Mouse (Mus musculus) layer of hippocampus, adult 2 months (tissue): ENCODE measurements at regions not wholly inside any gene's neighbourhood (a gene's known extent, or its start where the extent isn't known, plus 50 kb on each side); places are given as distances from the start of the nearest gene placed in this dataset.

ENCODE experiments used
- DNase-seq, 2 experiments: peaks; one replicate each; pipeline ENCODE4 v3.0.0; 2022; ENCODE audit warnings: low spot score in 2 of 2
- H3K27ac ChIP-seq: fragments of 200-600 bp; 2 replicates; pipeline ENCODE4 v1.8.1; 2022
- H3K4me3 ChIP-seq: fragments of 200-600 bp; 2 replicates; pipeline ENCODE4 v1.8.1; 2022; ENCODE audit warnings: mild to moderate bottlenecking
- CTCF ChIP-seq: fragments of 200-600 bp; conservative IDR thresholded peaks from 2 replicates; pipeline ENCODE4 v1.8.1; 2022; ENCODE audit warnings: antibody characterized with exemption, mild to moderate bottlenecking, moderate library complexity

DNA sequence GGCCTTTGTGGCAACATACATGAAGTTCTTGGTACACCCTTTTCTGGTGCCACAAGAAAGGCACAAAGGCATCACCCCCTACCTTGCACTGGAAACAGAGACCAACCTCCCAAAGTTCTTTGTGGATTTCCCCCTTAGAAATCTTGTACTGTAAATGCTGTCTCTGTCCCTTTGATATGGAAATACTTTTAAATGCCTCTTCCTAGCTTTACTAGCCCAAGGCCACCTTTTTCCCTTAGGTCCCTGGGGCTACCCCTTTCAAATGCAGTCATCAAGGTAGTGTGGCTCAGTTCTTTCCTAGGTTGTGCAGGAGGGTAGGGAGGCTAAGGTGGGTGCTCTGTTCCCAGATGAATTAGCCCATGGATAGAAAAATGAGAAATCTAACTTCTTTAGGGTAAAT, 2587.9 kb upstream of the Gm7489 start:
- H3K4me3 ChIP-seq, result no peak overlapping the region
- no peak for TF ChIP-seq CTCF
- DNase-seq, result no peak
- no peak overlapping the region for H3K27ac ChIP-seq

DNA sequence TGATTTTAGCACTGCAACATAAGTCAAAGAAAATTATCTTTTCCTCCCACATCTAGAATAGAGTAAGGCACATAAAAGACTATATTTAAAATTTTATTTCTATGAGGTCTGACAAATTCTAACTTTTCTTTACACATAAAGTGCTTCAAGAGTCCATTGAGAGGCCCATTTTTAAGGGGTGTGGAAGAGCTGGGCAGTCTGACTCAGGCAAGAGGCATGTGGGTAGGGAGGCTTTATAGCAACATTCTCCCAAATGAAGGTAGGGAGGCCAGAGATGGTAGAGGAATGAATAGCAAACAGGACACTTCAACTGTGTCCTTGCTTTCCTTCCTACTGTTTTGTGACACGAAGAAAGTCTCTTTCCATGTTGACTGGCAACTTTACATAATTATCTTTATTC, 2566.6 kb upstream of the Gm7489 start:
- no peak for DNase-seq
- TF ChIP-seq CTCF, result no peak
- Histone ChIP-seq H3K27ac (no peak overlapping the region), H3K4me3 (no peak overlapping the region)

DNA sequence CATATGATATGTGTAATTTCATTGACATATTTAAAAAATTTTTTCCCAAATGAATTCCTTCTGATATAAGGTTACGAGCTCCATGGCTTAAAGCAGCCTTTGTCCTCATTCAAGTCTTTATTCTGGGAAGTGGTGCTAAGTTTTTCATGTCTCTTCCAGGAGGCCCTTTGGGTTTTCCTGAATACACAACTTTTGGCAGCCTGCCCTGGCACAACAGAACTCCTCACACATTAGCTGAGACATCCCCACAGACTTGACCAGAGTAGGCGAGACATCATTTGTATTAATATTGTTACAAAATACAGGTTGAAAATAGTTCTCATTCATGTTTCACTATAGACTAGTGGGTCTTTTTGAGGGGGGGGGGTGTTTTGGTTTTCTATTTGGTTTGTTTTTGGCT, 2565.9 kb upstream of the Gm7489 start:
- TF ChIP-seq CTCF, result no peak
- DNase-seq, result no peak
- Histone ChIP-seq H3K4me3 (no peak overlapping the region), H3K27ac (no peak overlapping the region)

DNA sequence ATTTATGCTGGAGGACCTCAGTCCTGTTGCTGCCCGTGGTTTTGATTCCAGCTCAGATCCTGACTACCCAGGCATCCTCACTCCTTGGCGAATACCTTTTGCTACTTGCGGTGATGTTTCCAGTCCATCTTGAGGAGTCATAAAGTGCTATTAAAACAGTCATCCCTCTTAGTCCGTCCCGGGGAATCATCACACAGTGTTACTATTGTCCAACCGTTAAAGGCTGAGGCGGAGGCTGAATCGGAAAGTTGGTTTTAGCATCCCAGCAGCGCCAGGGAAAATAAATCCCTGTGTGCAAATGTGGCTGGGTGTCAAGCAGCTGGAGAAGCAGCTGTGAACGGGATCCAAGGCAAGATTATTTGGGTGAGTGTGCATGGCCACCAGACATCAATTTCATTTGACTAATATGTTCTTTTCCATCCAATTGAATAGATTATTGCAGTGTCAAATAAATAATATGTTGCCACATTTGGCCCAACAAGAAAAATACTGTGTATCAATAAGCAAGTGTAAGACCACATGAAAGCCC, 2564.3 kb upstream of the Gm7489 start:
- DNase-seq, result no peak
- Histone ChIP-seq H3K27ac (no peak overlapping the region), H3K4me3 (no peak overlapping the region)
- no peak for TF ChIP-seq CTCF

DNA sequence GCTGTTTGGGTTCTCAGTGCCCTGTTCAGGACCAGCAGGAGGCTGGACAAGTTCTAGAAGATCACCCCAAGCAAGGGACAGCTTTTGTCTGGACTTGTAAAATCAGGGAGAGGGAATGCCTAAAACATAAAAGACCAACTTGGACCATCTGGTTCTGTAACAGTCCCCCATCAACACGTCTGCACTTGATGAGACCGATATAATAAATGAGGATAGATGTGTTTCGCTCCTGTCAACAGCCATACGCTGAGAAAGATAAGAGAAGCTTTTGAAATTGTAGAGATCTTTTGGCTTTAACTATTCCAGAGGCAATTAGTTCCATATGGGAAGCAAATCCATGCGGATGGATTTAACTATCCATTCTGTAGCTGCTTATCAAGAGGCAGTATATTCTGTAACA, 2561.4 kb upstream of the Gm7489 start:
- H3K27ac ChIP-seq, result no peak overlapping the region
- H3K4me3 ChIP-seq, result no peak overlapping the region
- DNase-seq, result no peak
- TF ChIP-seq CTCF, result no peak

DNA sequence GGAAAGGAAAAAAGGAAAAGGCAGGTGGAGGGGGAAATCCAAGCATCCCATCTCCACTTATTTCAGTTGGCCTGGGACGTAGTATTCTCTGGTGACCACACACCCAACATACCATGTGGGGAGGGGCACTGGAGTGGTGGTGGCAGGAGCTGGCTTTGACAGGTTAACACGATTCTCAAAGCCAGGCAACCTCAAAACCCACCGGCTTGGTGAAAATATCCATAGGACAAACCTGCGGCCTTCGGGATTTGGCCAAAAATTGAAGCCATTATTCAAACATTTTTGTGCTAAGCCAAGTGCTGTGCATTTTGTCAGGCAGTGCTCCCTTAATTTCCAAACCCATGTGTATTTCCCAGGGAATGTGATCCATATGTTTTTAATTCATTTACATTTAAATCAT, 2560.5 kb upstream of the Gm7489 start:
- DNase-seq, result no peak
- Histone ChIP-seq H3K4me3 (no peak overlapping the region), H3K27ac (no peak overlapping the region)
- TF ChIP-seq CTCF, result no peak

DNA sequence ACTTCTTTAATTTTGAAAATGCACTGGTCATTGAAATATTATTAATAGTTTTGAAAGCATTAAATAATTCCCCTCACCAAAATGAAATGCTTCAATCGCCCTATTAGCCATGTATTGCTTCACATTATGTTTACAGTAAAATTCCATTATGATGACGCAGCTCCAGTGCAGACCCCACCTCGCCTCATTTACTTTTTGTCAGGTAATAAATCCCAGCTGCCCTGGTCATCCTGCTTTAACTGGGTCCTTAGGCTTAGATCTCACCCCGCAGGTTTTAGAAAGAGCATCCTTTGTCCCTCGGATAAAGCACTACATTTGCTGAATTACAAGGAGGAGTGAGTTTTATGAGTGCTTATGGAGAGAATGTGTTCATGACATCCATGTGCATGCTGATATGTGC, 2557.0 kb upstream of the Gm7489 start:
- H3K4me3 ChIP-seq, result no peak overlapping the region
- no peak for DNase-seq
- no peak overlapping the region for H3K27ac ChIP-seq
- no peak for TF ChIP-seq CTCF

DNA sequence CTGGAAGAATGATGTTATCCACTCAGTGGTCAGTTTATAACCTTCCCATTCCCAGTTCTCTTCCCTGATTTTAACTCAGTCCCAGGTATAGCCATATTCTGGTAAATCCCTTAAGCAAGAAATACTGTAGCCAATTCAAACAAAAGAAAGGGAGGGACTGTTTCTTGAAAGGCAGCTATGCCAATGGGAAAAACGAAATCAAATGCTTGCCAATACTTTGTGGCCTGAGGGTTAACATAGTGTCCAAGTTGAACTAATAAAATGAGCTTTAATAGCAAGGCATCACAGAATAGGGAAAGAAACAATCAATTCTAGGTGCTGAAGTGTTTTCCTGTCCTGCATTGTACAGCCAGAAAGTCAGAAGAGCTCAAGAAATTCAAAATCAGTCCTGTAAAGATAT, 2548.3 kb upstream of the Gm7489 start:
- TF ChIP-seq CTCF, result no peak
- no peak for DNase-seq
- H3K4me3 ChIP-seq, result no peak overlapping the region
- H3K27ac ChIP-seq, result no peak overlapping the region

DNA sequence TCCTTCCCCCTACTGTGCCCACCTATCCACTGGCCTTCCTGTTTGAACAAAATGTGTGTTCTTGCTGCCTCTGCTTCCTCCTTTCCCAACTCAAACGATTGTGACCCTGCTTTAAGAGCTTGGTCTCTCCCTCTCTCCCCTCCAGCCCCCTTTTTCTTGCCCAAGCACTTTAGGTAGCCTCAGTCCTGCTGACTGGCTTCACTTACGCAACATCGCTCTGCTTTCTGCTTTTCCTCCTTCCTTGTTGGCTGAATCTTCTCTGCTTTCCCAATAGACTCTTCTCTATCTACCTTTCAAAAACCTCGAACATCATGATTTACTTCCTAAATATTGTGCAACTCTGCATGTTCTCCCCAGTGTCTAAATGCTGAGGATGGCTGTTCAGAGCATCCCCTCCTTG, 2538.4 kb upstream of the Gm7489 start:
- H3K27ac ChIP-seq, result no peak overlapping the region

DNA sequence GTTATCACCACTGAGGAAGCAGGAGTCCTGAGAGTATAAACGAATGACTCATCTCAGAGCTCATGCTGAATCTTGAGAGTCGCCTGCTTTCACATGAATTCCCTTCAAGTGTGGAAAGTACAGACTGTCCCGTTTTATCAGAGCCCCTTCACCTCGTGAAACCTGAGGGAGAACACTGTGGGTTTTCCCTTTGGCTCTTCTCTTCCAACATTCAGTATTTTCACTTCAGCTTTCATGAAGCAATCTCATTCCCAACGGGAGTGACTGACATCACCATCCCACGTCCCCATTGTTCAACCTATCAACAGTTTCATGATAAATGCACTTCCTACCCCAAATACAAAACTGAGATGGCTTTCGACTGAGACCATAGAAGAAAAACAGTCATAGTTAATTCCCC, 2521.3 kb upstream of the Gm7489 start:
- Histone ChIP-seq H3K4me3 (no peak overlapping the region), H3K27ac (no peak overlapping the region)
- TF ChIP-seq CTCF, result no peak
- DNase-seq, result no peak

More for the DNA sequence above, 2538.4 kb upstream of the Gm7489 start:
- H3K4me3 ChIP-seq, result no peak overlapping the region
- no peak for TF ChIP-seq CTCF
- no peak for DNase-seq

DNA sequence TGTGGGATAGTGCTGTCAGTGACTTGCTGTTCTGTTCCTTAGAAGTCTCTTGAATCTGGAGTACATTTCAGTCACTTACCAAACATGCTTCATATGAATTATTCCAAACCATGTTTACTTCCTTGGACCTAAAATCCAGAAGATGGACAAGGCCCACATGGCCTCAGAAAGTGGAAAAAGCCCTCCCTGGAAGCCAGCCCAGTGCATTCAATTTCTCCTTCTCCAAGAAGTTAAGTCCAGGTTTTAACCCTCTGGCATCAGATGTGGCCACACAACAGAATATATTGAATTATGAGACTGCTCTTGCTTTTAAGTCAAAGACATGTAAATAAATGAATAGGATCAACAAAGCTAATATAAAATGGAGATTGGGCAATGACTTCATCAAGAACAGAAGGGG, 2513.5 kb upstream of the Gm7489 start:
- H3K4me3 ChIP-seq, result no peak overlapping the region
- TF ChIP-seq CTCF, result no peak
- no peak overlapping the region for H3K27ac ChIP-seq
- DNase-seq, result no peak

DNA sequence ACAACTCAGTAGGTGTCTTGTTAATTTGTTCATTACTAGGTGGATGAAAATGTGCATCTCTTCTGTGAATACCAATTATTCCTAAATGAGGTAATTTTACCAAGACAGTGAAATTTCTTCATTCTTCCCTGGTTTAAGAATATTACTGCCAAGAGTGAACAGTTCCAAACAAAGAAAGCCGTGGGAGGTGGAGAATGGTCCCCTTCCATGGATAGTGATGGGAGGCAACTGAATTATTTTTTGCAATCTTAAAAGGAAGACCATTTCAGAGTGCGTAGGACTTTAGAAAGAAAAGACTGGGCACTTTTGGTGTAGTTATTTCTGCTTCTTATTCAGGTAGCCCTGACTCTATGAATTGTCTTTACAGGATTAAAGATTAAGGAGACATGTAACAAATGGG, 2494.3 kb upstream of the Gm7489 start:
- Histone ChIP-seq H3K27ac (no peak overlapping the region), H3K4me3 (no peak overlapping the region)
- no peak for DNase-seq
- no peak for TF ChIP-seq CTCF

DNA sequence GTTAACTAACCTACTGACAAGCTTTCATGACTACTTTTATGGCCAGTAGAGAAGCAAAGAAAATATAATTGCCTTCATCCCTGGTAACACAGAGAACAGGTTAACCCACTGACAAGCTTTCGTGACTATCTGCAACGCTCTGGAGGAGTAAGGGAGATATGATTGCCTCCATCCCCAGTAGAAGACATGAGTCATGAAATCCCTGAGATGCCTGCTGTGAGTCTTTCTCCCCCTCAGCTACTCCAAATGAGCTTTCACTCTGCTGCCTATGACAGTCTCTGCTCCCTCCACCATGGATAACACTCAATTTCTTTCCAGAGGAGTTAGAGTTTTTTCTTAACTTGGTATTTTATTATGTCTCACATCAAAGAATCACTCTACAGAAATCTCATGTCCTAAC, 2493.4 kb upstream of the Gm7489 start:
- no peak for DNase-seq
- TF ChIP-seq CTCF, result no peak

DNA sequence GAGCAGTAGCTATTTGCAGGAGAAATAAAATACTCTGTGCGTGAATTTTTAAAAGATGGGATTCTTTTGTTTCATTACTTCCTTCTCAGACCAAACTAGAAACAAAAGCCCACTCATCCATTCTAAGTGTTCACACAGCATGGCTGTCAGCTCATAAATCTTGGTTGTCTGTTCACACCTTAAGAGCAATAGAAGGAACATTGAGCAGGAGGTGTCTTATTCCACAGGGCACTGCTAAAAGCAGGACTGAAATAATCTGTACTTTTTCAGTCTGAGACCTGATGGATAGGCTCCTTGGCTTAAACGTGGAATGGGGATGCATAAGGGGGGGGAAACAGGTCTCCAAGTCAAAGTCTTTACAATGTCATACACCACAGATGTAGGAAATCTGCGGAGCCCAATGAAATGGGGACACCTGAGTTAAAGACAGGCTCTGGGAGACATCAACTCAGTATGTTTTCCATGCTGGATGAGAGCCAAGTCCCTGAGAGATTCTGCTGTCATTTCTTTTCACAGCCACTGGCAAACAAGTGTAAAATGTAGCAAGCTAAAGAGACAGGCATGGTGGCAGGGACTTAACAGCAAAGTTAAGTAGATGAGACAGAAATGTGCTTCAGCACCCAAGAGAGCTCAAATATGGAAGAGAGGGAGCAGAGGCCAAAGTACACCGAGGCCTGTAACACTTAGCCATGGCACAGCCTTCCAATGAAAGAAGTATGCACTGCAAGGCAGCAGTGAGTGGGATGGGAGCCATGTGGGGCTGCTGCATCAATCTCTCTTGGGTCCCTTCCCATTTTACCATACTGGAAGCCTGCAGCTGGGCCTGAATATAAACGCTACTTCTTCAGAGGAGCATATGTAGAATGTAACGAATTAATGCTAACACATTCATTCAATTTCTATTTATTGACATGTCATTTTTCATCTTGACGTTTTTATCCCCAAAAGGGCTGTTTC, 2492.0 kb upstream of the Gm7489 start:
- Histone ChIP-seq H3K4me3 (no peak overlapping the region), H3K27ac (no peak overlapping the region)
- no peak for TF ChIP-seq CTCF
- no peak for DNase-seq

More for the DNA sequence above, 2493.4 kb upstream of the Gm7489 start:
- H3K4me3 ChIP-seq, result no peak overlapping the region
- no peak overlapping the region for H3K27ac ChIP-seq
